Mouse (Mus musculus) gastrocnemius, postnatal 10 days (tissue): ENCODE data around the gene Cdc42se1. TPM values are rescaled to one million over a fixed set of nuclear protein-coding genes. Genes with fewer than 3 reads are reported as not detected.

ENCODE experiments used
- DNase-seq: peaks from one replicate; pipeline ENCODE4 v3.0.0; 2021; ENCODE audit warnings: mixed read lengths
- total RNA-seq, 2 experiments: library from RNA; stranded (reverse); gene quantifications; 2 replicates each; pipeline ENCODE4 v1.2.3; 2021

The Cdc42se1 gene
- total RNA-seq, 2 experiments from 2014 or later: 26.2 to 35.0 TPM

DNA sequence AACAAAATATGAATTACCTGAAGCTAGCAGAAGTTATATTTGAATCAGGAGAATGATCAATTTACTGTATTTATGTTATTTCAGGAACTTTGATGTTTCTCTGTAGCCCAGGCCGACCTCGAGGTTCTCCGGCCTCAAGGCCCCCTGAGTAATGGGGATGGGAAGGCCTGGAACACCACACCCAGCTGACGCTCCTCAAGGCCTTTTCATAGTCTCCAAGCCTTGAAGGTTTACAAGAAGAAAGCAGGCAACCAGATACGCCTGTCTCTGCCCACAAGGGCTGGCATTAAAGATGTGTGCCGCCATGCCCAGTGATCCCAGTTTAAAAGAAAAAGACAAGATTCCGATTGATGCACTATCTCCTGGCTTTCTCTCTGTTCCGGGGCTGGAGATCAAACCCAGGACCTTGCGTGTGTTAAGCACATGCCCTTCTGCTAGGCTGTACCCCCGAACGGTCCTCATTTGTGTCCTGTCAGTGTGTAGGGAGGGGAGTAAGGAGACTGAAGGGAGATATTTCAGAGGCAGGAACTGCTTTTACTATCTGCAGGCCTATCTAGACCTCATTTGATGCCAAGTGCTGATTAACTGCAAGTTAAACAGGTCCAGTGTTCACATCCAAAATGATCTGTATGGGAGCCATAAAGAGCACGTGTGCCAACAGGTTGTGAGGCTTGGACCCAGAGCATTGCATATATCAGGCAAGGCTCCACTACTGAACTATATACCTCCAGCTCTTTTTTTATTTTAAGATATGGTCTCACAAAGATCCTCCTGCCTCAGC, 56.2 kb downstream of the Cdc42se1 start:
- no peak for DNase-seq

GRCm38 (mm10) chr3:95285390-95285789, 56.9 kb downstream of the Cdc42se1 start:
- DNase-seq: no peak

Other genes with a start within 250 kb of the Cdc42se1 start
- gene Zfp687, start 213.3 kb upstream of the Cdc42se1 start, total RNA-seq: 10 to 100 TPM; 20.2 to 22.6 TPM
- 100 to 1,000 TPM; 167 to 176 TPM for gene Psmd4, start 186.1 kb upstream of the Cdc42se1 start, total RNA-seq
- gene Pip5k1a, start 121.8 kb upstream of the Cdc42se1 start, total RNA-seq: 10 to 100 TPM; 20.1 to 22.8 TPM
- gene Vps72, start 117.7 kb upstream of the Cdc42se1 start, total RNA-seq: 10 to 100 TPM; 41.0 to 49.1 TPM
- 100 to 1,000 TPM; 423 to 469 TPM for gene Tmod4, start 104.3 kb upstream of the Cdc42se1 start, total RNA-seq
- 10 to 100 TPM; 35.5 to 40.8 TPM for gene Scnm1, start 94.7 kb upstream of the Cdc42se1 start, total RNA-seq
- gene Lysmd1, start 94.6 kb upstream of the Cdc42se1 start, total RNA-seq: 1 to 10 TPM; 6.0 to 6.7 TPM
- 1 to 10 TPM; 1.8 to 2.3 TPM for gene Tnfaip8l2, start 86.4 kb upstream of the Cdc42se1 start, total RNA-seq
- gene Sema6c, start 68.3 kb upstream of the Cdc42se1 start, total RNA-seq: 100 to 1,000 TPM; 103 to 123 TPM
- 10 to 100 TPM in 1 of 2 experiments, 1 to 10 TPM in 1; 9.4 to 12.4 TPM for gene Gabpb2, start 10.8 kb upstream of the Cdc42se1 start, total RNA-seq
- 10 to 100 TPM; 39.8 to 44.8 TPM for gene Mllt11, start 3.4 kb downstream of the Cdc42se1 start, total RNA-seq
- under 1 TPM in 1 of 2 experiments, not detected in 1; 0.20 TPM for gene Gm128, start 12.9 kb downstream of the Cdc42se1 start, total RNA-seq
- gene Bnipl, start 22.5 kb downstream of the Cdc42se1 start, total RNA-seq: not detected
- 10 to 100 TPM; 19.8 to 21.7 TPM for gene Mindy1, start 52.6 kb downstream of the Cdc42se1 start, total RNA-seq
- gene Prune1, start 53.3 kb downstream of the Cdc42se1 start, total RNA-seq: 10 to 100 TPM; 38.1 to 46.8 TPM
- under 1 TPM; 0.27 to 0.63 TPM for gene Anxa9, start 78.4 kb downstream of the Cdc42se1 start, total RNA-seq
- 10 to 100 TPM; 42.6 to 51.9 TPM for gene Cers2, start 86.1 kb downstream of the Cdc42se1 start, total RNA-seq
- 10 to 100 TPM; 12.6 to 17.2 TPM for gene Setdb1, start 128.5 kb downstream of the Cdc42se1 start, total RNA-seq
- not detected for gene 4930558C23Rik, start 174.1 kb downstream of the Cdc42se1 start, total RNA-seq
- 10 to 100 TPM; 43.7 to 55.6 TPM for gene Arnt, start 205.7 kb downstream of the Cdc42se1 start, total RNA-seq